Mouse (Mus musculus) testis, postnatal 10 days (tissue): Measurements from ENCODE around the gene Ryr1.
"Not testable (repeated sequence)": the region's sequence is repeated elsewhere in the genome, so short reads cannot be mapped to it uniquely, and the experiment has no call there.

Experiments used
- DNase-seq: peaks from one replicate; pipeline ENCODE4 v3.0.0; 2021; ENCODE audit warnings: low spot score

Ryr1 gene

GRCm38 (mm10) chr7:28985207-28985606 is 139.8 kb downstream of the Ryr1 start:
- DNase-seq, result no peak

GRCm38 (mm10) chr7:28984452-28984851 is 140.5 kb downstream of the Ryr1 start:
- DNase-seq, result no peak

GRCm38 (mm10) chr7:28983849-28984248 is 141.1 kb downstream of the Ryr1 start:
- DNase-seq, result no peak

- DNase-seq, result no peak
Observed at GRCm38 (mm10) chr7:28983141-28983564, 141.8 kb downstream of the Ryr1 start.

GRCm38 (mm10) chr7:28982274-28983013 is 142.5 kb downstream of the Ryr1 start:
- no peak for DNase-seq

- peak; percentile 97 for DNase-seq
Observed at GRCm38 (mm10) chr7:28981651-28982273, 143.2 kb downstream of the Ryr1 start, which contains the start of the genes Eif3k and Map4k1. Gene Eif3k, minus strand, starts transcription at chr7:28981864. Gene Map4k1, plus strand, starts transcription at chr7:28982050.

GRCm38 (mm10) chr7:28977556-28977955 is 147.4 kb downstream of the Ryr1 start:
- DNase-seq, result no peak

- no peak for DNase-seq
Observed at GRCm38 (mm10) chr7:28973025-28973424, 152.0 kb downstream of the Ryr1 start.

GRCm38 (mm10) chr7:28972542-28972985 is 152.4 kb downstream of the Ryr1 start:
- peak; percentile 91 for DNase-seq

GRCm38 (mm10) chr7:28971770-28972269 is 153.2 kb downstream of the Ryr1 start:
- no peak for DNase-seq

- DNase-seq, result no peak
Observed at GRCm38 (mm10) chr7:28971029-28971428, 153.9 kb downstream of the Ryr1 start.

- no peak for DNase-seq
Observed at GRCm38 (mm10) chr7:28969672-28970394, 155.1 kb downstream of the Ryr1 start.

GRCm38 (mm10) chr7:28969271-28969670 is 155.7 kb downstream of the Ryr1 start:
- no peak for DNase-seq

GRCm38 (mm10) chr7:28968120-28968519 is 156.9 kb downstream of the Ryr1 start:
- not testable (repeated sequence) for DNase-seq

- no peak for DNase-seq
Observed at GRCm38 (mm10) chr7:28966751-28967505, 158.1 kb downstream of the Ryr1 start.

GRCm38 (mm10) chr7:28966181-28966580 is 158.8 kb downstream of the Ryr1 start:
- no peak for DNase-seq

GRCm38 (mm10) chr7:28965346-28965840 is 159.6 kb downstream of the Ryr1 start:
- DNase-seq, result no peak

- no peak for DNase-seq
Observed at GRCm38 (mm10) chr7:28963399-28963923, 161.5 kb downstream of the Ryr1 start.

- peak; percentile 99 for DNase-seq
Observed at GRCm38 (mm10) chr7:28961927-28962670, 162.9 kb downstream of the Ryr1 start, which contains the start of gene Actn4. Gene Actn4, minus strand, starts transcription at chr7:28962340.

GRCm38 (mm10) chr7:28961584-28961926 is 163.4 kb downstream of the Ryr1 start:
- no peak for DNase-seq
